Mouse (Mus musculus): ENCODE measurements around the gene Nim1k.

Gene Nim1k

GRCm38 (mm10) chr13:119755681-119756471 is at the start of gene Nim1k:
TSS of gene Nim1k (minus strand) at chr13:119755882.
- DNase-seq = peak; percentile 99

DNA sequence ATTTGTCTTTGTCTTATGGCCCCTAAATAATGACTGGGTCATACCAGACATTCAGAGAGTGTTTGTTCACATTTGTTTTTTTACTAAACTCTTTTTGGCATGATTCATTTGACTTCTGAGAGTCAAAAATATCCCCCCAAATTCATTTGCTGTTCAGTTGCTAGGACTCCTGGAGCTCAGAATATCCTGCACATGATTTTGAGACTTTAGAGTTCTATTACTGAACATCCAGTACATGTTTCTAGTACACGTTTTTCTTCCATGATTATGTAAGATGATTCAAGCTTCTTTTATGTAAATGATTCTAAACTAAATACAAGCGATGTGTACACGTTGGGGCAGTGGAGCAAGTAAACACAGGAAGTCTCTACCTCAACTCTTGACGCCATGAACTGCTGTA is 42.0 kb upstream of the Nim1k start:
- no peak for DNase-seq

GRCm38 (mm10) chr13:119792791-119793404 is 37.2 kb upstream of the Nim1k start:
- peak; percentile 68 for DNase-seq

DNA sequence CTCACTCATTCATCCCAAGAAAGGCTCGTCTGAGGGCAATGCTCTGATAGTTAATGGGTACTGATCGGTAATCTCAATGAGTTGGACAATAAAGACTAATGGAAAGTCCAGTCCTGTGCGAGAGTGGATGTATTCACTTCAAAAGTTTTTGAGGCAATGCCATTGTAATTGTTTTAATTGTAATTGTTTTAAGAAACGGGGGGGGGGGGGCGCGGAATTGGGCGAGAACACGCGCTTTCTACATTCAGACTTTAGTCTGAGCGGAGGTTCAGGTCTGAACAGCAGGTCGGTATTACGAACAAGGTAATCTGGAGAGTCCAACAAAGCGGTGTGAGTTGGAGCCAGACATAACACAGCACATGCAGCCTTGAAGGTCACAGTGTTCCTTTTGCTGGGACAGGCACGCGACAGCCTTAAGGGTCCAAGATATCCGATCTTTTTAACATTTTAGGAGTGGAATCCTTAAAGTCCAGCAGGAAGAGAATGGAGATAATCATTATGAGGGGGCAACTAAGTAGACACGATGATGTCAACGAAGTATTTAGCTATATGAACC is 36.0 kb upstream of the Nim1k start:
- DNase-seq = peak; percentile 88

GRCm38 (mm10) chr13:119790761-119791579 is 35.3 kb upstream of the Nim1k start, which contains the start of gene Zfp131:
TSS of gene Zfp131 (minus strand) at chr13:119790889.
- peak; percentile 100 for DNase-seq

DNA sequence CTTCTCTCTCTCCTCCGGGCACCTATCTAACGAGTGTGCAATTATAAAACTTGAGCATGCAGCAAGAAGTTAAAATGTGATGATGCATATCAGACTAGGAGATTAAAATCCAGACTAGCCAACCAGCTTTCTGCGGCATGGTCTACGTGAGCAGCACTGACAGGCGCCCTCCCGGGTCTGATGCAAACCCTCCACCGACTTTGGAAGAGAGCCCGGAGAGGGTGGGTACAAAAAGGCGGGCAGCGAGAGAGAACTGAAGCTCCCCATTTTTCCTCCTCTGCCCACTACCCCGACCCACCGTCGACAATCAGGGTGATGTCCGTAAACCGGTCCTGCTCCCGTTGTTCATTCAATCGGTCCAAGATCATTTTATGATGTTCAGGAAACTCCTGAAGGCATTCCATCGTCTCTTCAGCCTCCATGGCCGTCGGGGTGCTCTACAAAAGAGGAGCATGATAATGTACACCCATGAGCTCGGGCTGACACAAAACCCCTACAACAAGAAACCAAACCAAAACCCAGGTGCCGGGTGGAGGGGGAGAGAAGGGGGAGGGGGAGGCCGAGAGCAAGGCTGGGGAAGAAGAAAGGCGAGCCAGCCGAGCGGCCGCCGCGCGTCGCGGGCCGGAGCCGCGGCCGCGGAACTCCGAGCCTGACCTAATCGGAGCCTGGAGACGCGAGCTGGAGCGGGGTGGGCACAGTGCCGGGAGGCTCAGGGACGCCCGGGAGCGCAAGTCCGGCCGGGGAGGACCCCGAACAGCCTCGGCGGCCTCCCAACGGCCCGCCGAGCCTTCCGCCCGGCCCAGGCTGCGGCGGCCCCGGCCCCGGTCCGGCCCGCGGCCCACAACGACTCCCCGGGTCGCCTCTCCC is 34.4 kb upstream of the Nim1k start:
- peak; percentile 96 for DNase-seq

DNA sequence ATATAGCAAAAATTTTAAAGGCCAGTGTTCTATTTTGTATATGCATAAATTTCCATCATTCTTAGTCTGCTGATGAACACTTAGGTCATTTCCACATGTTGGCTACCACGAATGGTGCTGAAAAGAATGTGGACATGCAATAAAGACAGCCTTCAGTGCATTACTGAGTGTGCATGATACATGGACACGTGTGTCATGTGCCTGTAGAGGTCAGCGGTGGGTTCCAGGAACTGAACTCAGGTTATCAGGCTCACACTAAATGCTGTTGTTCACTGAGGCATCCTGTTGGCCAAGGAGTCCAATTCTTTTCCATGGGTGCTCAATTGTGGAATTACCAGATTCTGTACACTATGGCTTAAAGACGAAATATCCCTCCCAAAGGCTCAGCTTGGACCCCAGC is 27.9 kb upstream of the Nim1k start:
- DNase-seq = peak; percentile 61

- peak; percentile 81 for DNase-seq
Observed at GRCm38 (mm10) chr13:119768541-119768940, 12.9 kb upstream of the Nim1k start.

DNA sequence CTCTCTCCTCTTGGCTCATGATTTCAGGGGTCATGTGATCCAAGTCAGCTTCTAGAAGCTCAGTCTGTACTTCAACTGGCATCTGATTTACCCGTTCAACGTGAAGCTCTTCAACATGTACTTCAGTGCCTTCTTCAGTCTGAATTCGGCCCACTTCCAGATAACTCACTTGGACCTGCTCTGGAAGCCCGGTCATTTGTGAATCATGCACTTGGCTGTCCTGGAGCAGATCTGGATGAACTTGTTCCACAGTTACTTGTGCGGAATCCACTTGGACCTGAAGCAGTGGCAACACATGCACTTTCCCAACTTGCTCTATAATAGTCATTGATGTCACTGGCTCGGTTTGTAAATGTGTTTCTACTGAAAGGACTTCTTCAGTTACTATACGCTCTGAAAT is 10.8 kb upstream of the Nim1k start:
- peak; percentile 89 for DNase-seq

- DNase-seq = peak; percentile 80
Observed at GRCm38 (mm10) chr13:119756831-119757230, 1.1 kb upstream of the Nim1k start.

DNA sequence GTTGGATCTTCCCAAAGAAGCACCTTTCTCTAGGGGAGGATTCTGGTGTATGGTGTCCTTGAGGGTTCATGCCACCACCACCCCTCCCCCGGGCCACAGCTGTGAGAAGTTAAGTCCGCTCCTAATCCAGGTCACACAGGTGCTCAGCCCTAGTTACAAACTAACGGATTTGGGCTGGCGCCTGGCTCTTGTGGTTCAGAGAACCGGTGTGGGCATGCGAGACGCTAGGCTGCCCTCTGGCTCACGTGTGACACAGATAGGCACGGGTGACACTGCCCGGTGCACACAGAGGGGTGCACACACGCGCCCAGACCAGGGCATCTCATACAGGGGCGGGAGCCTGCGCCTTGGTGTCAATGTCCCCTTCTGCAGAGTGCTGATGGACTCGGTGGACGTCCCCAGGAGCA is 538 bp downstream of the Nim1k start:
- peak; percentile 94 for DNase-seq

GRCm38 (mm10) chr13:119754635-119755020 is 1.1 kb downstream of the Nim1k start:
- DNase-seq = no peak

- DNase-seq = peak; percentile 62
Observed at GRCm38 (mm10) chr13:119753859-119754634, 1.6 kb downstream of the Nim1k start.

GRCm38 (mm10) chr13:119746930-119747329 is 8.8 kb downstream of the Nim1k start:
- DNase-seq = no peak

DNA sequence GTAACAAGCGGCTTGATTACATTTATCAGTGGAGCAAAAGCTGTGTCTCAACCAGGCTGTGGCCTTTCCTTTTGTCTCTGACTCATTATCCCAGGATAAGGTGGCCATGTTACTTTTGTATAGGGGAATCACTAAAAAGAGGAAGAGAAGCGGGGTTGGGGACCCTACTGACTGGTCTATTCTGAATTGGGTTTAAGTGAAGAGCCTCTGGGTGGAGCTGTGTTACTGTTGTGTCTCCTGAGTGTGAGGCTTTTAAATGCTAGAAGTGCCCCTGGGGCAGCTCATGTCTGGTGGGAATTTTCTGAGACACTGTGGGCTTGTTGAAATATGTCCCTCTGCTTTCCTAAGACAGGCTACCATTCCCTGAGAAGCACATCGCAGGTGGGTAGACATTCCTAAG is 12.2 kb downstream of the Nim1k start:
- peak; percentile 64 for DNase-seq

DNA sequence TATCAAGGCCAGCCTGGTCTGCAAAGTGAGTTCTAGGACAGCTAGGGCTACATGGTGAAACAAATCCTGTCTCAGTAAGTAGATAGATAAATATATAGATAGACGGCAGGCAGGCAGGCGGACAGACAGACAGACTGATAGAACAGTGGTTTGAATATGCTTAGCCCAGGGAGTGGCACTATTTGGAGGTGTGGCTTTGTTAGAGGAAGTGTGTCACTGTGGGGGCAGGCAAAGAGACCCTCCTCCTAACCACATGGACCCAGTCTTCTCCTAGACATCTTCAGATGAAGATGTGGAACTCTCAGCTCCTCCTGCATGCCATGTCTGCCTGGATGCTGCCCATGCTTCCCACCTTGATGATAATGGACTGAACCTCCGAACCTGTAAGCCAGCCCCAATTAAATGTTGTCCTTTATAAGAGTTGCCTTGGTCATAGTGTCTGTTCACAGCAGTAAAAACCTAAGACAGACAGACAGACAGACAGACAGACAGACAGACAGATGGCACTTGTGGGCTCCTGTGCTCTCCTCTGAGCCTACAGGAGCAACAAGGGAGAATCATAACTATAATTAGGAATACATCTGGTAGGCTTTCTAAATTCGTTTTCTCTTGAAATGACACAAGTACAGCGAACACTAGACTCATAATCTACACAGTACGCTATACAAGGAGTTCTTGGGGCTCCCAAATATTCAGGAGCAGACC is 12.8 kb downstream of the Nim1k start:
- peak; percentile 62 for DNase-seq

- DNase-seq = peak; percentile 74
Observed at GRCm38 (mm10) chr13:119741390-119742237, 14.1 kb downstream of the Nim1k start.

DNA sequence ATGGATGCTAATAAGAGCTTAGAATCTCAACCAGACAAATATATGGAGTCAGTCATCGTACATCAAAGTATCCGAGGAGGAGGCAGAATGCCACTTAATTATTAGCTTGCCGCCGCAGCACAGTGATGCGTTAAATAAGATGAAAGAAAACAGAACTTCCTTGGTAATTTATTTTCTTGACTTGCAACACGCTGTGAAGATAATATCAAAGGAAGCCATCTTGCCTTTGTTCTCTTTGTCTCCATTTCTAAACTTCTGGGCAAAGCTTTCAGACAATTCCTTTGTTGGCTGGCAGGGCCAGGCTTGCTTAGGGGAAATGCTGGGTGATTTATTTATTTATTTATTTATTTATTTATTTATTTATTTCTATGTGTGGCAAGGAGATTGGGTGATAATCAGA is 24.2 kb downstream of the Nim1k start:
- no peak for DNase-seq

- no peak for DNase-seq
Observed at GRCm38 (mm10) chr13:119729406-119729805, 26.3 kb downstream of the Nim1k start.
